Mouse (Mus musculus) left cerebral cortex, adult 2 months (tissue): ENCODE results near the gene Sh2b3. TPM values are rescaled to one million over a fixed set of nuclear protein-coding genes. Genes with fewer than 3 reads are reported as not detected.

Experiments
- DNase-seq, 2 experiments: peaks; one replicate each; pipeline ENCODE4 v3.0.0; 2021 to 2022; ENCODE audit warnings: low spot score in 2 of 2, mixed read lengths in 1 of 2; ENCODE audit errors: extremely low spot score in 1 of 2
- H3K27ac ChIP-seq: fragments of 200-600 bp; 2 replicates; pipeline ENCODE4 v1.8.1; 2022
- H3K4me3 ChIP-seq: fragments of 200-600 bp; 2 replicates; pipeline ENCODE4 v1.8.1; 2022
- CTCF ChIP-seq: fragments of 200-600 bp; IDR thresholded peaks from 2 replicates; pipeline ENCODE4 v1.8.1; 2022; ENCODE audit warnings: antibody characterized with exemption, mild to moderate bottlenecking, moderate library complexity
- intact Hi-C: fragments of 180-260 bp; cut with DNase I; formaldehyde crosslinking; loops from one replicate; pipeline ENCODE4 v1.15.1; 2025
- long read RNA-seq, 2 experiments: library from polyadenylated mRNA; stranded (forward); transcript quantifications; one replicate each; pipeline ENCODE4 v2.0.0; 2021; ENCODE audit warnings: borderline mapping rate in 2 of 2
- total RNA-seq, 2 experiments: library from RNA; stranded (reverse); gene quantifications; 2 replicates each; pipeline ENCODE4 v1.2.3; 2021

Sh2b3 gene
- total RNA-seq: 10 to 100 TPM; 21.2 to 27.5 TPM
- long read RNA-seq, experiment 1, full-length matches to known transcripts: 22 of 31 reads
- long read RNA-seq, experiment 1, partial matches to known transcripts: 5 of 31 reads
- long read RNA-seq, experiment 1, other reads (novel, unspliced or antisense): 4 of 31 reads
- long read RNA-seq, experiment 2, full-length matches to known transcripts: 35 of 50 reads
- long read RNA-seq, experiment 2, partial matches to known transcripts: 2 of 50 reads
- long read RNA-seq, experiment 2, other reads (novel, unspliced or antisense): 13 of 50 reads

GRCm38 (mm10) chr5:121837441-121838340 lies at the start of gene Sh2b3:
Gene Sh2b3 (minus strand): TSS chr5:121837646.
- peak in 1 of 2 experiments; percentile 57 for DNase-seq
- H3K4me3 ChIP-seq: peak within 1 kb of the TSS; percentile 73
- intact Hi-C loops: loop anchor here (5.0 kb wide), 1 partner anchor 125 kb away; the partner anchor contains the start of gene Atxn2
- no peak; the same call in 1 of the 2 replicates for TF ChIP-seq CTCF
- peak within 1 kb of the TSS; percentile 95 for H3K27ac ChIP-seq

- H3K4me3 ChIP-seq: no peak overlapping the region
- intact Hi-C loops: no loop called here
- DNase-seq: no peak
- no peak for TF ChIP-seq CTCF
- no peak overlapping the region for H3K27ac ChIP-seq
These were observed 45.9 kb upstream of the Sh2b3 start for GRCm38 (mm10) chr5:121883356-121883755.

- DNase-seq: peak in 1 of 2 experiments; percentile 45
- peak; percentile 74 for TF ChIP-seq CTCF
- no peak overlapping the region for H3K4me3 ChIP-seq
- no peak overlapping the region for H3K27ac ChIP-seq
- intact Hi-C loops: no loop called here
These were observed 41.8 kb upstream of the Sh2b3 start for GRCm38 (mm10) chr5:121879211-121879610.

- Histone ChIP-seq H3K27ac (no peak overlapping the region), H3K4me3 (no peak overlapping the region)
- DNase-seq: no peak
- TF ChIP-seq CTCF: no peak
- intact Hi-C loops: no loop called here
These were observed 41.3 kb upstream of the Sh2b3 start for GRCm38 (mm10) chr5:121878703-121879102.

- no peak overlapping the region for H3K4me3 ChIP-seq
- intact Hi-C loops: no loop called here
- no peak for DNase-seq
These were observed 39.5 kb upstream of the Sh2b3 start for GRCm38 (mm10) chr5:121876901-121877300.

GRCm38 (mm10) chr5:121875041-121875440 lies 37.6 kb upstream of the Sh2b3 start:
- intact Hi-C loops: no loop called here
- DNase-seq: no peak
- TF ChIP-seq CTCF: no peak
- Histone ChIP-seq H3K27ac (no peak overlapping the region), H3K4me3 (no peak overlapping the region)

More at GRCm38 (mm10) chr5:121876901-121877300, 39.5 kb upstream of the Sh2b3 start:
- no peak for TF ChIP-seq CTCF
- H3K27ac ChIP-seq: no peak overlapping the region

- H3K4me3 ChIP-seq: no peak overlapping the region
- no peak overlapping the region for H3K27ac ChIP-seq
- peak; percentile 79 to 88 for DNase-seq
- peak; percentile 99 for TF ChIP-seq CTCF
- intact Hi-C loops: loop anchor here (1.0 to 2.0 kb wide), 2 partner anchors 189 to 217 kb away; no protein-coding TSS in a partner anchor
These were observed 34.7 kb upstream of the Sh2b3 start for GRCm38 (mm10) chr5:121872158-121872557.

- no peak overlapping the region for H3K4me3 ChIP-seq
- no peak for TF ChIP-seq CTCF
- no peak overlapping the region for H3K27ac ChIP-seq
- no peak for DNase-seq
- intact Hi-C loops: loop anchor here (1.0 to 2.0 kb wide), 2 partner anchors 189 to 218 kb away; no protein-coding TSS in a partner anchor
These were observed 34.1 kb upstream of the Sh2b3 start for GRCm38 (mm10) chr5:121871515-121872030.

- intact Hi-C loops: no loop called here
- Histone ChIP-seq H3K4me3 (no peak overlapping the region), H3K27ac (no peak overlapping the region)
- no peak for TF ChIP-seq CTCF
- no peak for DNase-seq
These were observed 33.4 kb upstream of the Sh2b3 start for GRCm38 (mm10) chr5:121870832-121871231.

- Histone ChIP-seq H3K27ac (no peak overlapping the region), H3K4me3 (no peak overlapping the region)
- no peak for TF ChIP-seq CTCF
- intact Hi-C loops: no loop called here
- no peak for DNase-seq
These were observed 30.5 kb upstream of the Sh2b3 start for GRCm38 (mm10) chr5:121867963-121868362.

GRCm38 (mm10) chr5:121864330-121864729 lies 26.9 kb upstream of the Sh2b3 start:
- intact Hi-C loops: no loop called here
- Histone ChIP-seq H3K27ac (no peak overlapping the region), H3K4me3 (no peak overlapping the region)
- TF ChIP-seq CTCF: no peak
- DNase-seq: no peak

- H3K4me3 ChIP-seq: no peak overlapping the region
- DNase-seq: no peak
- TF ChIP-seq CTCF: no peak
- H3K27ac ChIP-seq: no peak overlapping the region
- intact Hi-C loops: no loop called here
These were observed 24.5 kb upstream of the Sh2b3 start for GRCm38 (mm10) chr5:121861964-121862363.
